Mouse (Mus musculus): Measurements from ENCODE around the gene Ethe1.

- TF ChIP-seq POLR2A (IDR thresholded peaks at IDR 0.05; ENCODE audit: insufficient read depth, low read length) (no peak), CTCF (IDR thresholded peaks at IDR 0.05; ENCODE audit: low read depth, low read length) (no peak), EP300 (IDR thresholded peaks at IDR 0.05; ENCODE audit: insufficient read depth, low read depth, low read length) (no peak)
These were observed 7.0 kb downstream of the Ethe1 start for GRCm38 (mm10) chr7:24594309-24594803.

Measured in ES-Bruce4 (cell line).